Comparison of ENCODE assay signal across 8 mouse cellular contexts in genomic region chr2:158652985-158653384, GRCm38 (mm10). TPM values are rescaled to one million over a fixed set of nuclear protein-coding genes. Genes with fewer than 3 reads are reported as not detected.
DNase-seq lines count a peak whose midpoint lies in the region; ATAC-seq and TF ChIP-seq lines count a peak whose summit lies in the region.

No protein-coding gene starts in this region.

- peak; percentile 48 for ATAC-seq in lung, postnatal 0 days

- intact Hi-C loops in heart, postnatal 10 days (cut with DNase I), result loop anchor here (5.0 to 10.0 kb wide), 2 partner anchors 89 to 212 kb away; no protein-coding TSS in a partner anchor

- WGBS in large intestine, adult 2 months, result 5% methylated on average over 4 of the region's 4 CpGs
- 12% methylated on average over 4 of the region's 4 CpGs for WGBS in lung, postnatal 0 days

- peak; percentile 95 for TF ChIP-seq CTCF in ES-Bruce4 (IDR thresholded peaks at IDR 0.05; ENCODE audit: low read depth, low read length)
- peak; percentile 90 for TF ChIP-seq CTCF in lung, postnatal 0 days (IDR thresholded peaks at IDR 0.05)

- H3K27me3 ChIP-seq in ES-Bruce4 (ENCODE audit: control insufficient read depth, insufficient read depth, low read length, poor library complexity, severe bottlenecking), result no peaks in the 10 kb centered on the region
- H3K27me3 ChIP-seq in lung, postnatal 0 days (replicated peaks; ENCODE audit: insufficient read depth, low read length), result no peaks in the 10 kb centered on the region

- TF ChIP-seq EP300 in ES-Bruce4 (IDR thresholded peaks at IDR 0.05; ENCODE audit: insufficient read depth, low read depth, low read length), result no peak
- no peak for TF ChIP-seq EP300 in lung, postnatal 0 days (IDR thresholded peaks at IDR 0.05)

- no peak overlapping the region for H3K27ac ChIP-seq in ES-Bruce4 (ENCODE audit: insufficient read depth, low read length)
- H3K27ac ChIP-seq in lung, postnatal 0 days (ENCODE audit: low read length), result no peak overlapping the region

- no peak overlapping the region for H3K4me2 ChIP-seq in lung, postnatal 0 days (replicated peaks; ENCODE audit: low read depth, low read length)

- H3K36me3 ChIP-seq in ES-Bruce4 (ENCODE audit: control insufficient read depth, insufficient read depth, low read length, poor library complexity, severe bottlenecking), result no peaks in the 10 kb centered on the region
- H3K36me3 ChIP-seq in lung, postnatal 0 days (ENCODE audit: insufficient read depth, low read length), result no peaks in the 10 kb centered on the region

- no peaks in the 10 kb centered on the region for H3K4me1 ChIP-seq in ES-Bruce4 (ENCODE audit: control insufficient read depth, insufficient read depth, low read length)
- no peaks in the 10 kb centered on the region for H3K4me1 ChIP-seq in lung, postnatal 0 days (ENCODE audit: insufficient read depth, low read depth, low read length)

- H3K9me3 ChIP-seq in ES-Bruce4 (replicated peaks; ENCODE audit: control insufficient read depth, insufficient read depth, low read length, poor library complexity, severe bottlenecking), result no peaks in the 10 kb centered on the region
- no peaks in the 10 kb centered on the region for H3K9me3 ChIP-seq in lung, postnatal 0 days (ENCODE audit: low read length)

- H3K4me3 ChIP-seq in ES-Bruce4 (ENCODE audit: low read depth, low read length), result no peak overlapping the region
- H3K4me3 ChIP-seq in lung, postnatal 0 days (ENCODE audit: low read depth, low read length), result no peak overlapping the region

- no peak overlapping the region for H3K9ac ChIP-seq in ES-Bruce4 (ENCODE audit: low read depth, poor library complexity, severe bottlenecking)
- H3K9ac ChIP-seq in lung, postnatal 0 days (replicated peaks; ENCODE audit: low read depth), result no peak overlapping the region

- TF ChIP-seq POLR2A in ES-Bruce4 (IDR thresholded peaks at IDR 0.05; ENCODE audit: insufficient read depth, low read length), result no peak

- peak; percentile 37 for DNase-seq in c-Kit-negative CD71-positive TER-119-positive erythroid progenitor cells, embryonic 14.5 days (ENCODE audit: low read depth, low spot score)
- peak; percentile 42 for DNase-seq in fibroblast of lung, adult 2 months (ENCODE audit: low read depth)
- DNase-seq in heart, postnatal 10 days, result peak; percentile 70 to 85
- peak; percentile 50 for DNase-seq in large intestine, adult 2 months (ENCODE audit: low read depth, low spot score)
- DNase-seq in lung, postnatal 0 days (ENCODE audit: low spot score), result peak; percentile 86
- peak; percentile 60 for DNase-seq in ovary, postnatal 14 days (ENCODE audit: low spot score)
- peak; percentile 83 for DNase-seq in thymus, postnatal 0 days (ENCODE audit: low spot score)

RNA-seq across cellular contexts. Expression of gene Ppp1r16b, which starts 12.2 kb away (rescaled TPM):
- polyA plus RNA-seq in ES-Bruce4 (2011; ENCODE audit: insufficient read depth, insufficient read length, low read depth, missing spikeins), result 3.2 and 3.7 TPM in 2 replicates
- 10 to 100 TPM; 18.3 to 22.1 TPM for total RNA-seq in heart, postnatal 10 days (2021)
- polyA plus RNA-seq in large intestine, adult 2 months (2012; rRNA removed), result 2.7 and 3.5 TPM in 2 replicates
- 30.6 and 48.6 TPM in 2 replicates for polyA plus RNA-seq in lung, postnatal 0 days (2015; fragmentation: Nextera tagmentation; extraction: Ambion mirVana)
- polyA plus RNA-seq in thymus, postnatal 0 days (2015; fragmentation: Nextera tagmentation; extraction: Ambion mirVana), result 45.4 and 58.3 TPM in 2 replicates

RNA-seq across cellular contexts. Expression of gene Actr5, which starts 28.3 kb away (rescaled TPM):
- polyA plus RNA-seq in ES-Bruce4 (2011; ENCODE audit: insufficient read depth, insufficient read length, low read depth, missing spikeins), result 12.5 and 12.8 TPM in 2 replicates
- total RNA-seq in heart, postnatal 10 days (2021), result 1 to 10 TPM; 7.5 to 8.2 TPM
- 5.8 and 6.0 TPM in 2 replicates for polyA plus RNA-seq in large intestine, adult 2 months (2012; rRNA removed)
- polyA plus RNA-seq in lung, postnatal 0 days (2015; fragmentation: Nextera tagmentation; extraction: Ambion mirVana), result 6.4 and 6.6 TPM in 2 replicates
- polyA plus RNA-seq in thymus, postnatal 0 days (2015; fragmentation: Nextera tagmentation; extraction: Ambion mirVana), result 16.1 and 18.4 TPM in 2 replicates

RNA-seq across cellular contexts. Expression of gene Slc32a1, which starts 42.4 kb away (rescaled TPM):
- not detected in 2 replicates for polyA plus RNA-seq in ES-Bruce4 (2011; ENCODE audit: insufficient read depth, insufficient read length, low read depth, missing spikeins)
- not detected for total RNA-seq in heart, postnatal 10 days (2021)
- 0.02 TPM in 1 of 2 replicates, not detected in the other for polyA plus RNA-seq in large intestine, adult 2 months (2012; rRNA removed)
- not detected in 2 replicates for polyA plus RNA-seq in lung, postnatal 0 days (2015; fragmentation: Nextera tagmentation; extraction: Ambion mirVana)
- not detected in 2 replicates for polyA plus RNA-seq in thymus, postnatal 0 days (2015; fragmentation: Nextera tagmentation; extraction: Ambion mirVana)
